Mouse (Mus musculus): Measurements from ENCODE around the gene Chac1.

Chac1 gene

GRCm38 (mm10) chr2:119327942-119328526 is 23.0 kb upstream of the Chac1 start:
- DNase-seq (ENCODE audit: low spot score in 2 of 2) = no peak

- no peak for DNase-seq (ENCODE audit: low spot score in 2 of 2)
Observed at GRCm38 (mm10) chr2:119328546-119328945, 22.5 kb upstream of the Chac1 start.

GRCm38 (mm10) chr2:119329123-119329817 is 21.8 kb upstream of the Chac1 start:
- DNase-seq (ENCODE audit: low spot score in 2 of 2) = no peak

- DNase-seq (ENCODE audit: low spot score in 2 of 2) = no peak
Observed at GRCm38 (mm10) chr2:119330795-119331194, 20.2 kb upstream of the Chac1 start.

GRCm38 (mm10) chr2:119332177-119332661 is 18.8 kb upstream of the Chac1 start:
- DNase-seq (ENCODE audit: low spot score in 2 of 2) = no peak

- DNase-seq (ENCODE audit: low spot score in 2 of 2) = no peak
Observed at GRCm38 (mm10) chr2:119334135-119334534, 16.9 kb upstream of the Chac1 start.

- DNase-seq (ENCODE audit: low spot score in 2 of 2) = no peak
Observed at GRCm38 (mm10) chr2:119334964-119335525, 16.0 kb upstream of the Chac1 start.

GRCm38 (mm10) chr2:119335535-119335934 is 15.5 kb upstream of the Chac1 start:
- no peak for DNase-seq (ENCODE audit: low spot score in 2 of 2)

- DNase-seq (ENCODE audit: low spot score in 2 of 2) = no peak
Observed at GRCm38 (mm10) chr2:119336002-119336401, 15.0 kb upstream of the Chac1 start.

GRCm38 (mm10) chr2:119336470-119336869 is 14.6 kb upstream of the Chac1 start:
- DNase-seq (ENCODE audit: low spot score in 2 of 2) = no peak

GRCm38 (mm10) chr2:119337425-119338265 is 13.4 kb upstream of the Chac1 start:
- peak; percentile 86 to 90 for DNase-seq (ENCODE audit: low spot score in 2 of 2)

- DNase-seq (ENCODE audit: low spot score in 2 of 2) = no peak
Observed at GRCm38 (mm10) chr2:119344537-119345138, 6.4 kb upstream of the Chac1 start.

- DNase-seq (ENCODE audit: low spot score in 2 of 2) = no peak
Observed at GRCm38 (mm10) chr2:119353707-119354106, 2.7 kb downstream of the Chac1 start.

- DNase-seq (ENCODE audit: low spot score in 2 of 2) = no peak
Observed at GRCm38 (mm10) chr2:119355089-119355488, 4.1 kb downstream of the Chac1 start.

- no peak for DNase-seq (ENCODE audit: low spot score in 2 of 2)
Observed at GRCm38 (mm10) chr2:119355651-119356050, 4.6 kb downstream of the Chac1 start.

GRCm38 (mm10) chr2:119356310-119356709 is 5.3 kb downstream of the Chac1 start:
- no peak for DNase-seq (ENCODE audit: low spot score in 2 of 2)

GRCm38 (mm10) chr2:119356805-119357204 is 5.8 kb downstream of the Chac1 start:
- no peak for DNase-seq (ENCODE audit: low spot score in 2 of 2)

GRCm38 (mm10) chr2:119358249-119358648 is 7.2 kb downstream of the Chac1 start:
- DNase-seq (ENCODE audit: low spot score in 2 of 2) = no peak

- no peak for DNase-seq (ENCODE audit: low spot score in 2 of 2)
Observed at GRCm38 (mm10) chr2:119359721-119360291, 8.8 kb downstream of the Chac1 start.

GRCm38 (mm10) chr2:119364969-119365368 is 13.9 kb downstream of the Chac1 start:
- DNase-seq (ENCODE audit: low spot score in 2 of 2) = no peak

GRCm38 (mm10) chr2:119367346-119367745 is 16.3 kb downstream of the Chac1 start:
- DNase-seq (ENCODE audit: low spot score in 2 of 2) = no peak
